Mouse (Mus musculus) layer of hippocampus, postnatal 25 days (tissue): ENCODE measurements around the gene Gm826. TPM values are rescaled to one million over a fixed set of nuclear protein-coding genes. Genes with fewer than 3 reads are reported as not detected.
A peak's percentile ranks its signal among the peaks of the same experiment; 100 is the strongest.

ENCODE experiments used
- DNase-seq, 2 experiments: peaks; one replicate each; pipeline ENCODE4 v3.0.0; 2022; ENCODE audit warnings: mixed read lengths in 2 of 2, low spot score in 1 of 2; ENCODE audit errors: extremely low spot score in 1 of 2
- total RNA-seq, 2 experiments: library from RNA; stranded (reverse); gene quantifications; 2 replicates each; pipeline ENCODE4 v1.2.3; 2021

Gm826 gene
- total RNA-seq, 2 experiments from 2014 or later, result not detected

DNA sequence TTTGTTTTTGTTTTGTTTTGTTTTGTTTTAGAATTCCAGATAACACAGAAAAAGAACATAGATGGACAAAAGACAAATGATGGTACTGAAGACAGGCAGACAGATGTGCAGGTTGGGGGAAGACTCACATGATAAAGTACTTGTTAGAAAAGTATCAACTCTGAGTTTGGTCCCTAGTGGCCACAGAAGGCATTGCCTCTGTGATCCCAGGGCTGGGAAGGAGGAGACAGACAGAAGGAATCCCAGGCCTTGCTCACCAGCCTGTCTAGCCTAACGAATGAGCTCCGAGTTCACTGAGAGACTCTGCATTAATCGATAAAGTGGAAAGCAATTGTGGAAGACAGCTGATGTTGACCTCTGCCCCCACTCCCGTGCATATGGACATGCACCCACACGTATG lies 22.2 kb upstream of the Gm826 start:
- DNase-seq, result no peak

DNA sequence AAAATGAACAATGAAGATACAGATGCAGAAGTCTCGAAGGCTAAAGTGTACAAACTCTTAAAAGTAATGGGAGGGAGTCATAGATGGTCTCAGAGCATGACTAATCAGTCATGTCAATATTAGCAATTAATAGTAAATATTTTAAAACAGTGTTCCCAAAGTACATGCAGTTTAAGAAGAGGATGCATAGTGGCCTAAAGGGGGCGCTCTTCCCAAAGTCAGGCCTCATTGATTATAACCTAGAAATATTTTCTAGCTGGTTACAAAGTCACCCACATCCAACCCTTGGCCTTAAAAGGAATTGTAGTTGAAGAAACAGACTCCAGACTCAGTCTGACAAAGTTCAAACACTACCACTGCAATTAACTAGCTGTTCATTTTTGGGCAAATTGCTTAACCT lies 20.4 kb upstream of the Gm826 start:
- no peak for DNase-seq

DNA sequence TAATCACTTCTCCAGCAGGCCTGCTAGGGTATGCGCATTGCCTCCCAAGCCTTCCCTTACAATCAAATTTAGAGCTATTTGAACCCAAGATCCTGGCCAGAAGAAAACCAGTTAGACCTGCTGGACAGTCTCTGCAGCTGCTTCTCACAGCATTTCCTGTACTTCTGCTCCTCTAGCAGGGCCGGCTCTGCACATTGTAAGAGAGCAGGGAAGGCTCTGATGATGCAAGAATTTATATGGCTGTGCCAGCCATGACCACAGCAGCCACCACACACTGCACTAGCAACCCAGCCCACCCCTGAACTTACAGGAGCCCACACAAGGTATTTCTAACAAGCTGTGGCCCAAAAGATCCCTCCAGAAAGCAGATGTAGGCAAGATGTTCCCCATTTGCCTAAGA lies 19.6 kb upstream of the Gm826 start:
- DNase-seq, result no peak

DNA sequence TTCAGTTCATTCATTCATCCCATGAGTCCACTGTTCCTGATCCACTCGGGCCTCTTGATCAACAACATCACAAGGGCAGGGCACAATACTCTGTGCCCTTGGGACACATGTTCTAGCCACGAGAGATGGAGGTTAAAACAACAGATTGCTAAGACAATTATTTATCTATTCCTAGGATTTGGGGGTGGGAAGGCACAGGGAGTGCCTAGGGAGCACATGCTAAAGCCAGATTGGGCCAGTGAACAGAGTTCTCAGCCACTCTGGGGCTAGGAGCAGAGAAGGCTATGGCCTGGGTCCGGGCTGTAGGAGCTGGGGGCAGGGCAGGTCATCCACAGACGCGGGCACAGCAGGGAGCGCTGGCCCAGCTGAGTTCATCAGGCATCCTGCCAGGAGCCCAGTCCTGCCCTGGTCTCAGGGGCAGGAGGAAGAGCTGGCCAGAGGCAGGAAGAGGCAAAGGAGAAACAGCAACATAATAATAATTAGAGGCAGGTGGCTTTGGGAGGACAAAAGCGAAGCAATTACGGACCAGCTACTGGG lies 17.1 kb upstream of the Gm826 start:
- DNase-seq, result no peak

DNA sequence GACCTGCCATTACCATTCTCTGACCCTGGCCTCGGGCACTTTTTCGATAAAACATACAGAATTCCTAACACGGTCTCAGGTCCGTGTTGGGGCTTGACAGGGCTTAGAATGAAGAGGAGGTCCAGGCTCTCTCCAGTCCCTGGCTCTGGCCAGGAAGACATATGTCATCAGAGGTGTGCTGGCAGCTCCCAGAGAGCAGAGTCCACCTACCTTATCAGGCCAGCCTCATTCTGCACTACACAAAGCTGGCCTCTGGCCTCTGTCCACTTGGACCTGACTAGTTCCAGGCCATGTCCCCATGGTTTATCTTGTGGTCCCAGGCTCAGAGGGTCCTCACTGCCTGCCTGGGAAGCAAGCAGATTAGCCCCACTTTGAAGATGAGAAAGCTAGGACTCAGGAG lies 15.6 kb upstream of the Gm826 start:
- DNase-seq, result no peak

DNA sequence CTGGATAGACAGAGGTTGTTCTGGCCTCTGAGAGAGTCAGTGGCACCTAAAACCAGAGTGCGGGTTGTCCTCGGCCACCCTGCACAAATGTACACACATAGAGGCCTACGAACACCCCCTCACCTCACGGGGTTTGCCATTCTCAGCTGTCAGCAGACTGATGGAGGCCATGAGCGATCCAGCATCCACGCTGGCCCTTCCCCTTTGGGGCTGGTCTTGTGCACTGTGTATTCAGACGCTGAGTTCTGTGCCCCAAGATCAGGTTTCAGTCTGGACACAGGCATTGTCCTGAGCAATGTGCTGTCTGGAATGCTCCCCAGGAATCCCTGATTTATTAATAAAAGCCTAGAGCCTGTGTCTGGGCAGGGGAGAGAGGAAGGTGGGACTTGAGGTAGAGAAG lies 14.8 kb upstream of the Gm826 start:
- no peak for DNase-seq

DNA sequence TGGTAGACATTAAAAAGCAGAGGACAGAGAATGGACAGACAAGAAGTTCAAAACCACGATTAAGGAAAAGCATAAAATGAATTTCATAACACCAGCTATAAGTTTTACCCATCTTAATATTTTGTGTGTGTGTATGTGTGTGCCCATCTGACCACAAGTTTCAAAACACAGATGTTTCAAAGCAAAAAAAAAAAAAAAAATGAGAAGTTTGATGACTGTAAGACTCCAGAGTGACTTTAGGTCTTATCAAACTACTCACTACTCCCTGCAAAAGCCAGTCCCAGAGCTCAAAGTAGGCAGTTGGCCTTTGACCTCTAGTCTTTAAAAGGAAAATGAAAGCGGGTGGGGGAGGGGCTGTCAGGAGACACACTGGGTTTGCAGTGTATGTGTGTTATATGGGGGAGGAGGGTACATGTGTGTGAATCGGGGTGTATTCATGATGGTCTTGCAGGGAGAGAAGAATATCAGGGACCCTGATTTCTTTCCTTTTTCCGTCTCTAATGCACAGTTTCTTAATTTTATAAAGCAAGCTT lies 14.2 kb upstream of the Gm826 start:
- DNase-seq, result no peak

DNA sequence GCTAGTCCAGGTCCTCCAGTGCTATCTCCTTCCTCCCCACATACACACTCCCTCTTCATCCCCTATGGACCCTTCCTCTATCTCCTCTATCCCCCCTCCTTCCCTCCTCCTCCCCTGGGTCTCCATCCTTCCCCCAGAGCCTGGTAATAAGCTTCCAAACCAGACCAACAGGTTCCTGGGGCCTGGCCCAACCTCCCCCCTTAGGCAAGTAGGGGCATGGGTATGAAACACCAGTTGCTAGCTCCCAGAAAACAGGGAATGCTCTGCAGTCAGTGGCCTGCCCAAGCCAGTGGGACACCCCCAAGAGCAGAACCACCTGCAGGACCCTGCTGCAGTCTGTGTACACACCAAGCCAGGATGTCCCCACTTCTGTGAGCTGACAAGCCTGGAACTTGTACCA lies 11.7 kb upstream of the Gm826 start:
- no peak for DNase-seq

DNA sequence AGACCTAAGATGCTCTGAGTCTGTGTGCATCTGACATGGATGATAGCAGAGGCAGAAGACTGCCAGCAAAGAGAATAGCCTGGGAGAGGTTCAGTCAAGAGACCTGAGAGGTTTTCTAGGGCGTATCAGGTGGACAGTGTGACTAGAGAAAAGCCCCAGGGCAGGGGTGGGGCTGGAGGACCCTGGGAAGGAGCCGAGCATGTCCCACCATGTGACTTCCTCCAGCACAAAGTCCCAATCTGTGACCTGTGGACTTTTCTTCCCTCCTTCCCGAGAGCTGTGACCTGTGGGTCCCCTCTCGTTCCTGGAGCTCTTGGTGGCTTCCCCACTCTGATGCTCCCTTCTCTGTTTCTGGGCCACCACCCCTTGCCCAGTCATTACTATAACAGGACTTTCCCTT lies 6.2 kb upstream of the Gm826 start:
- no peak for DNase-seq

DNA sequence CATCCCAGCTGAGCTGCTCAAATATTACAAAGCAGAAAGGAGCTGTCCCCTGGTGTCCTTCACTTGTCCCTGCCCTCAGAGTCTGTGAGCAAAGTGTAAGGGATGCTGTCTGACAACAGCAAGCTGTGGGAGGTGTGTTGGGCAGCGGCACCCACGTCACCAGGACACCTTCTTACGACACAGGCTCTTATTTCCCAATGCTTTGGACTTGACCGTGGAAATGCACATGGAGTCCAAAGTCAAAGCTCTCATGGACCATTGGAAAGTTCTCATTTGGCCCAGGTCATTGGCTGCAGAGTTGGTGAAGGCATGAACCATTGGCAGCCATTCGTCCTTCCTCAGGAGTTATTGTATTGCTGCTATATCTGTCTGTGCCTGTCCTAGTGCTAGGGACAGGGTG lies 5.6 kb upstream of the Gm826 start:
- no peak for DNase-seq

DNA sequence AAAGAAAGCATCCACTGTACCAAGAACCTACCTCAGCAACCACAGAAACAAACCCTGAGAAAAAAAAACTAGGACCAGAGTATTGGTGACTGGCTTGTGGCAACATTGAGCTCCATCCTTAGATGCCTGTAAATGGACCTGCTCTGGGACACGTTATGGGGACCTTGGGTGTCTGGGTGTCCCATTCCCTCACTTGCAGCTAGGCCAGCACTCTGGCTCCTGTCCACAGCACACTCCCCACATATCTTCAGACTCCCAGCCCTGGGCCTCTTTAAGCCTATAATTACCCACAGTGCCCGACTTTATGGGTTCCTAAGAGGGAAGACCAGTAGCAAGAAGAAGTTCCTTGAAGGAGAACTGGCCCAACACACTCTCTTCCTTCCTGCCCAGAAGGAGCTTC lies 2.1 kb upstream of the Gm826 start:
- no peak for DNase-seq

DNA sequence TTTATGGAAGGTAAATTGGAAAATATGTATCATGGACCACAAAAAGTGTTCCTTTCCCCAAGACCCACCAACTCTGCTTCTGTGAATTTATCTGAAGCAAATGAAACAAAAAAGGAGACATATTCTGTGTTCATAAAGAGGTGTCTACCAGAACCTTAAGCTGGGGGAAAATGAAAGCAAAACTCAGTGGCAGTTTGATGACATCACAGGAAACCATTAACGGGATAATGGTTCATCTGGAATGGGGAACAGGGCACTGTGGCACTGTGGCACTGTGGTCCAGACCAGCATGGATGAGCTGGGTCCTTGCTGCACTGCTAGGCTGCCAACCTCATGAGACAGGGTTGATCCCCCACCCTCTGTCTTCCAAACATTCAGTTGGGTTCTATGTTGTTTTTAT lies 1.1 kb upstream of the Gm826 start:
- DNase-seq, result no peak

DNA sequence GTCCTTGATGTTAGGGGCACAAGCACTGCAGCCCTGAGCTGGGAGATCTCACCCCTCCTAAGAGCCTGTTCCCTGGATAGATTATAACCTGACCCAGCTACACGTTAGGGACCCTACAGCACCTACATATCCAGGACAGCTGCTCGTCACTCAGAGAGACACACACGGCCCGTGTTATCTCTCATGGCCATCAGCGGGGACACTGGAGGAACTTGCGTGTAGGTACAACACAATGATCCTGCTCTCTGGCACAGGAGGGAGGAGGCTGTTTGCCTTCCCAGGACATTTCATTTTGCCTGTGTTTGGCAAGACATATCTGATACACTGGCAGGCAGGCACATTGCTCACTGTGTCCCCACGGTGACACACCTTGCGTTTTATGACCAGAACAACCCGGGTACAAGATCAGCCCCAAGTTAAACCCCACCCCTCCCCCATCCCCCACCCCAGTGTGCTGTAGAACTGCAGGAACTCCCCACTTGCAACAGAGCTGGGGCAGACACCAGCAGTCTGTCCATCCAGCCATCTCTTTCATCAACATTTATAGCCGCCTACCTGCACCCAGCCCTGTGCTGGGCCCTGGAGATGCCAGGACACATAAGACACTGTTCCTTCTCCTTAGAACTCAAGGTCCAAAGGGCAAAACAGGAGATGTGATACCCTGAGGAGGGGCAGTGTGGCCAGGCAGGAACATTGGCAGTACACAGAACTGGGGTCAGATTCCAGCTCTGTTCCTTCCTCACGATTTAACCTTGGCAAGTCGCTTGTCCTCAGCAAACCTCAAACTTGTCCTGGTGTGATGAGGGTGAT lies 1.2 kb downstream of the Gm826 start:
- DNase-seq, result no peak

DNA sequence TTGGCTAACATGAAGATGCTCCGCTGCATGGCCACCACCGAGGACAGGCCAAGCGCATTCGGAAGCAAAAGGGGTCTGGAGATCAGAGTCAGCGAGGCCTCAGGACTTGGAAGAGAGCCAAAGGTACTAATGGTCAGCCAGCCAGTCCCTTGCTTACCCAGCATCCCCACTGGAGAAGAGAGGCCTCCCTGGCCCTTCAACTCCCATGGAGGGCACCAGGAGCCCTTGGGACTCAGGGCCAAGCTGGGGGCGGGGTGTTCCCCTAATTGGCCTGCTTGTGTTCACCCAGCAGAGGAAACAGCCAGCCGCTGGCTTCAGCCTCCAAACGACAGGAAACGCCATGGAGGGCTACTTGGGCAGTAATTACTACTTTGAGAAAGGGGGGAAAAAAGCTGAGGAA lies 5.1 kb downstream of the Gm826 start:
- DNase-seq, result peak in 1 of 2 experiments; percentile 16

DNA sequence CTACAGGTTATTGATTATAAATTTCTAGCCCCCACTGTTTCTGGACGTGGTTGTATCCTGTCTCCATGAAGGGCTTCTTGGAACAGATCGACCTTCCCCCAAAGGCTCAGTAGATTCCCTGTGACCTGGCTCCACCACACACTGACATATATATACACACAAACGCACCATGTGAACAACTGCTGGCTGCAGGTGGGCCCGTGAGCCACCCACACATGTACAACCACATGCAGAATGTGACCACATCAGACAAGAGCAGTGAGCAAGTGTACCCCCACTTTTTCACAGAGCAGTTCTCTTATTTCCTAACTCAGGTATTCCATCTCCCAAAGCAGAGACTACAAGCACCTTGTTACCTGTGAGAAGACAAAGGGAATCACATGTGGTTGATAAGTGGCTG lies 6.2 kb downstream of the Gm826 start:
- DNase-seq, result no peak

DNA sequence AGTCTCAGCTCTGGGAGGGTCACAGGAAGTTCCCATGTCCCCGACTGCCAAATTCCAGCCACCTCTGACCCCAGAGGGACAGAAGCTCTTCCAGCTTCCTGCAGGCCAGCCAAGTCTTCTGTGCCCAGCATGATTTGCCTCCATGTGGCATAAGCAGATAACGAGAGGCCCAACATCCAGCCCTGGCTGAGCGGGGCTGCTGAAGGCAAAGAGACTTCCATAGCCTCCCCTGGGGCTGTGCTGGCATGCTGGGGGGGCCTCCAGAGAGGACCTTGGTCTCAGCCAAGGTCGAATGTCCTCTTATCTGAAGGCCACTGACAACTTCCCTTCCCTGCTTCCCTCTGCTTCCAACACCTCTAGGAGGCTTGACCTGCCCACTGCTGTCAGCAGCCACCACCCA lies 6.8 kb downstream of the Gm826 start:
- DNase-seq, result no peak

DNA sequence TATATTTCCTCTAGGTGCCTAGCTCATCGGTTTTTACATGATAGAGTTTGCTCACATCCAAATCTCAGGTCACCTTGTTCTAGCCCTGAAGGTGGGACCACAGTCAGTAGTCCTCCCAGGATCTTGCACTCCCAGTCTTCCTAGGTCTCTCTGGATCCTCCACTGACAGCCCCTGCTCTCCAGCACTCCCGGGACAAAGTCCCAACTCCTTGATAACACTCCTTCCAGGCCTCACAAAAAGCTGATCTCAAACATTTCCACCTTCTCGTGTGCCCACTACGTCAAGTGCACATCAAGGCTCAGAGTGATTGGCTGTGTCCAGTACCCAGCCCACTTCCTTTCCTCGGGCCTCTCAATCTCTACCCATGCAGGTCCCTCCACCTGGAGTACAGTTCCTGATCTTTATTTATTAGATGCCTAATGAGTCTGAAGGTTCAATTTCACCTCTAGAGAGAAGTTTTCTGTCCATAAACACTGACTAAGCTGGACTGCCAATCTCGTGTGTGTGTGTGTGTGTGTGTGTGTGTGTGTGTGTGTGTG lies 8.8 kb downstream of the Gm826 start:
- no peak for DNase-seq

DNA sequence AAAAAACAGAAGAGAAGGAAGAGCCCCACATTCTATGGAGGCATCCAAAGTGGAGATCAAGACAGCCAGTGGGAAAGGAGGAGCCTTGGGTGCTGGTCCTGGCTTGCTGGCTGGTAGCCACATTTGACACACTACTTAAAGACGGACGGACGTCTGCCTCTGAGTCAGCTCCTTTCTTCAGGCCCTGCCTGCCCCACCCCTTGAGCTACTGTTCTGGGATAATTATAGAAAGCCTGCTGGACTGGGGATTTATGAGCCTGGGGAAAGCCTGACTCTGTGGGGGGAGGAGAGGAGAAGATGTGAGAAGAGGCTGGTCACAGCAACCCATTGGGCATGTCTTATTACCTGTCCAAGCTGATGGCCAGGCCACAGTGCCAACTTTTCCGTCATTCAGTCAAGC lies 12.1 kb downstream of the Gm826 start:
- no peak for DNase-seq

DNA sequence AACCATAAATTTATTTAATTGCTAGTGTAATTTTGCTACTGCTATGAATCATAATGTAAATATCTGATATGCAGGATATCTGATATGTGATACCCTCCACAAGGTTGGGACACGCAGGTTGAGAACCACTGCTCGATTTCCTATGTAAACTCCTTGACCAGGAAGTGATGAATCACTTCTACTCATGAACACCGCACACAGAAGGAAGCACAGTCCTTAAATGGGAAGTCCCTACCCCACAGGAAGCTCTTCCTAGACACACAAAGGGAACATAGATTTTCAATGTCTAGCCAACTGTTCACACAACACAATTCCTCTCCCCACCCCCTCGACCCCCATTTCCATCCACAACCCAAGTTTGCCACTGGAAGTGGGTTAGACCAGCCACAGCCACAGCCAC lies 15.7 kb downstream of the Gm826 start:
- no peak for DNase-seq

DNA sequence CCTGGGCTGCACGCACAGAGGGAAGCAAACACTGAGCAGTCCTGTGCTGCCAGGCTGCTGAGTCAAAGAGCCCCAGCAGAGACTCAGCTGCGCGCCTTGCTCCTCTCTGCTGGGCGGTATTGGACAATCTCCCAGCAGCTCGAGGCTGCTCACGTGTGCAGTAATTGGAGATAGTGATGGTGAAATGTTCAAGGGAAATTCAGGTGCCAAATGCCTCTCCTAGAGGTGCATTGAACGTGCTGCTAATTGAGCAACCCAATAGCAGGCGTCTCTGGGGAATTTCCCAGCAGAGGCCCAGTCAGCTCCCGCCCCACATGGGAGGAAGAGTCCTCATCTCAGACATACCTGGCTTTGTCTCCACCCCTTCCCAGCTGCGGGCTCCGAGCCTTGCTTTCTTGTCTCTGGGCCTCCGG lies 20.4 kb downstream of the Gm826 start:
- no peak for DNase-seq

DNA sequence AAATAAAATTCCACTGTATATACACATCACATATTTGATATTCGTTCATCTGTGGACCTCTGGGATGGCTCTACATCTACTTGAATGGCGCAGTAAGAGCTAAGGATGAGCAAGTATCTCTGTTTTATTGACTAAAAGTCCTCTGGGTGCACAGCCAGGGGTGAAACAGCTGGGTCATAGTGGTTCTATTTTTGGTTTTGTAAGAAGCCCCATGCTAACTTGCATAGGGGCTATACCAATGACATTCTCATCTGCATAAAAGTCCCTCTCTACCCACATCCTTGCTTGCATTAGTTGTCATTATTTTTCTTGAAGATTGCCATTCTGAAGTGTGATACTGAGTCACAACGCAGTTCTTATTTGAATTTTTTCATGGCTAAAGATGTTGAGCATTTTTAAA lies 28.9 kb downstream of the Gm826 start:
- DNase-seq, result no peak

DNA sequence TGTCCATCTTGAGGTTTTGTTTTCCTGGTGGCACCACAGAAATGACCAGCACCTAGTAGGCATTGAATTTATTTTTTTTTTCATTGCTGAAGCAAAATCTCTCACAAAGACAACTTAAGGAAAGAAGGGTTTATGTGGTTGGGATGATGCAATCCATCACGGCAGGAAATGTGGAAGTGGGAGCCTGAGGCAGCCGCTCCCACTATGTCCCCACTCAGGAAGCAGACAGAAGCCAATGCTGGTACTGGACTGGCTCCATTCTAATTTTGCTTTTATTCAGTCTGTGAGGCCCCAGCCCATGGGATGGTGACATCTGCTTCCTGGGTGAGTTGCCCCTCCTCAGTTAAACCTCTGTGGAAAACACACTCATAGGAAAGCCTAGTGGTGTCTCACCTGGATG lies 30.0 kb downstream of the Gm826 start:
- no peak for DNase-seq
